Mouse (Mus musculus) brain, embryonic 14.5 days (tissue): ENCODE results near the gene Serpinb1a.

Source experiments
- CTCF ChIP-seq: fragments of 200-500 bp; IDR thresholded peaks from 2 replicates; pipeline ENCODE4 v1.5.1; 2012; ENCODE audit warnings: inconsistent platforms, mild to moderate bottlenecking, moderate library complexity, borderline replicate concordance; ENCODE audit not compliant: insufficient read depth, insufficient read length; ENCODE audit errors: extremely low read depth
- POLR2A ChIP-seq: fragments of 200-500 bp; IDR thresholded peaks from 2 replicates; pipeline ENCODE4 v1.6.1; 2012; ENCODE audit warnings: mild to moderate bottlenecking, inconsistent platforms, borderline replicate concordance; ENCODE audit not compliant: poor library complexity, insufficient read depth, insufficient read length, severe bottlenecking; ENCODE audit errors: extremely low read depth

DNA sequence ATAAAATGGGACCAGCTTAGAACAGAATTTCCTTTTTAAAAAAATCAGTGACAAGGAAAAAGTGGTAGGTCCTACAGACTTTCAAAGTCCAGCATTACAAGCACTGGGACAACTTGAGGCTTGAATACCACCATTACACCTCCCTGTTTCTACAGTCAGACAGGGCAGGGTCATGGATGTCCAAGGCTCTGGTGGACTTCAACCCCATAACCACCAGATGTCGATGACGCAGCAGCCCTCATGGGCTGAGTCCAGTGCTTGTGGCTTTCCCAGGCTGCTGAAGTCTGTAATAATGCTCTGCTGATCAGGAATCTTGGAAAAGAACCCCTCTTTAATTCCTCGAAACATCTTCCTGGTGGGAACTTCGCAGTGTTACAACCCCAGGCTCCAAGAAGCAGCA is 1.6 kb upstream of the Serpinb1a start:
- no peak for TF ChIP-seq POLR2A
- no peak for TF ChIP-seq CTCF
